Mouse (Mus musculus) urinary bladder, adult 2 months (tissue): Measurements from ENCODE around the gene Defa36. TPM values are rescaled to one million over a fixed set of nuclear protein-coding genes. Genes with fewer than 3 reads are reported as not detected.
"Not testable (repeated sequence)": the region's sequence is repeated elsewhere in the genome, so short reads cannot be mapped to it uniquely, and the experiment has no call there.

ENCODE experiments used
- DNase-seq: peaks from one replicate; pipeline ENCODE4 v3.0.0; 2022; ENCODE audit warnings: low spot score
- polyA plus RNA-seq: library from polyadenylated mRNA; depleted of rRNA; stranded (reverse); fragments of >200 nt; gene quantifications from 2 replicates; pipeline ENCODE4 v1.2.3, GENCODE M21; 2012; rRNA removed

Defa36 gene
- polyA plus RNA-seq, result not detected in 2 replicates

- not testable (repeated sequence) for DNase-seq
These were observed at the start of gene Defa36 for GRCm38 (mm10) chr8:21427111-21427510. TSS of gene Defa36 (plus strand) at chr8:21427411.

- DNase-seq, result not testable (repeated sequence)
These were observed 49.0 kb upstream of the Defa36 start, which contains the start of gene Defa2 for GRCm38 (mm10) chr8:21378215-21378614. TSS of gene Defa2 (plus strand) at chr8:21378515.

GRCm38 (mm10) chr8:21391511-21391910, 35.7 kb upstream of the Defa36 start, which contains the start of gene Defa33:
TSS of gene Defa33 (plus strand) at chr8:21391811.
- DNase-seq, result not testable (repeated sequence)

GRCm38 (mm10) chr8:21456460-21456859, 29.2 kb downstream of the Defa36 start, which contains the start of gene Gm7849:
TSS of gene Gm7849 (minus strand) at chr8:21456560.
- DNase-seq, result not testable (repeated sequence)

Other genes with a start within 250 kb of the Defa36 start
- gene Defa31, start 235.8 kb upstream of the Defa36 start, polyA plus RNA-seq, result not detected in 2 replicates
- gene Gm15293, start 225.8 kb upstream of the Defa36 start, polyA plus RNA-seq, result not detected in 2 replicates
- not detected in 2 replicates for gene Gm15292, start 177.7 kb upstream of the Defa36 start, polyA plus RNA-seq
- gene Defa27, start 111.9 kb upstream of the Defa36 start, polyA plus RNA-seq, result not detected in 2 replicates
- not detected in 2 replicates for gene Defa29, start 100.4 kb upstream of the Defa36 start, polyA plus RNA-seq
- gene Defa2, start 48.9 kb upstream of the Defa36 start, polyA plus RNA-seq, result not detected in 2 replicates
- gene Defa33, start 35.6 kb upstream of the Defa36 start, polyA plus RNA-seq, result not detected in 2 replicates
- gene Gm7849, start 29.1 kb downstream of the Defa36 start, polyA plus RNA-seq, result not detected in 2 replicates
- not detected in 2 replicates for gene Defa20, start 81.8 kb downstream of the Defa36 start, polyA plus RNA-seq
- gene Defa32, start 101.6 kb downstream of the Defa36 start, polyA plus RNA-seq, result not detected in 2 replicates
- gene Defa37, start 138.0 kb downstream of the Defa36 start, polyA plus RNA-seq, result not detected in 2 replicates
- gene Defa28, start 155.6 kb downstream of the Defa36 start, polyA plus RNA-seq, result not detected in 2 replicates
- not detected in 2 replicates for gene Gm7861, start 167.1 kb downstream of the Defa36 start, polyA plus RNA-seq
- not detected in 2 replicates for gene Defa26, start 190.8 kb downstream of the Defa36 start, polyA plus RNA-seq
- gene Defa17, start 228.4 kb downstream of the Defa36 start, polyA plus RNA-seq, result not detected in 2 replicates
- gene Defa34, start 238.4 kb downstream of the Defa36 start, polyA plus RNA-seq, result not detected in 2 replicates